Mouse (Mus musculus): ENCODE data around the gene Vapb.

The Vapb gene

DNA sequence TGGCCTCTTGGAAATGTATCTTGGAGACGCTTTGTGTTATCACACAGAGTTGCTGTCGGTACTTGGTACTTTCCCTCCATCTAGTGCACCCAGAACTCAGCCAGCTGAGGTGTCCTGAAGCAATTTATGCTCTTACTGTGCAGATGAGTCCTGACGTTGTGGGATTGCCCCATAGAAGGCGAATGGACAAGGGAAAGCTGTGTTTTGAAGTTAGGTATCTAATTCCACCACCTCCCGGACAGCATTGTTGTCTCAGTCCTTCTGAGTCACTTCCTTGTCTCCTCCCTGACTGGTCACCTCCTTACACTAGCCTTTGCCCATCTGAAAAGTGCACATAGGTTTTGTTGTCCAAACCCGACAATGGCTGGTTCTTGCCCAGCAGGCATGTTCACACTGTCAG, 47.6 kb downstream of the Vapb start:
- in situ Hi-C loops (cut with MboI; ENCODE audit: unreplicated experiment in 2 of 2): no loop called here

DNA sequence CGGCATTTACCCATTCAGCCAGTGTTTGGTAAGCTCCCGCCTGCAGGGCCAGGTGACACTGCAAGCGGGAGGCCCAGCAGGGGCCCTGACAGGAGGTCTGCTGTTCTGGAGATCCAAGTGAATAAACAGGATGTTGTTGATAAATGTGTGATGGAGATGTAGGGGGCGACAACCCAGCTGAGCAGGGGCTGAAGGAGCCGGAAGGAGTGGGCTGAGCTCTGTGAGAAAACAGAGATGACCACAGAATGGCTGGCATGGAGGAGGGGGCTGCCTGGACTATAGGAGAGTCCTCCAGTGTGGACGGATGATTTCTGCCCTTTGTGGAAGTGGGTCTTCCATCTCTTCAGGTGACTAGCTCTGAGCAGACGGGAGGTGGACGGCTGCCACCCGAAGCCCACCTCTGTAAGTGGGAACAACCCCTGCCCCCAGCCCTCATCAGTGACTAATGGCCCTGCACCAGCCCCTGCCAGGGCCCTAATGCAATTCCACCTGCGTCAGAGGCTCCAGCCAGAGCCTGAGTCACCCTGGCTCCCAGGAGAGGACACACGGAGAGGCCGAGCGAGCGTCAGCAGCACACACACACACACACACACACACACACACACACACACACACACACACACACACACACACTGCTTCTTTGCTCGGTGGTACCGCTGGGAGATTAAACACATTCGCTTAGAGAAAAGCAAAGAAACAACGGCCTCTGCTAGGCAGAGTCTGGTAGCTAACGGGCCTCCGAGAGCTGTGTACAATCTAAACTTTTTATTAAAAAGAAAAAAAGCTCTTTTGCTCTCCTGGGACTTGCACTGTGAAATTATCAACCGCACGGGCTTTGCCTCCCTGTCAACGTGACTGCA, 52.9 kb downstream of the Vapb start:
- in situ Hi-C loops (cut with MboI; ENCODE audit: unreplicated experiment in 2 of 2): no loop called here

DNA sequence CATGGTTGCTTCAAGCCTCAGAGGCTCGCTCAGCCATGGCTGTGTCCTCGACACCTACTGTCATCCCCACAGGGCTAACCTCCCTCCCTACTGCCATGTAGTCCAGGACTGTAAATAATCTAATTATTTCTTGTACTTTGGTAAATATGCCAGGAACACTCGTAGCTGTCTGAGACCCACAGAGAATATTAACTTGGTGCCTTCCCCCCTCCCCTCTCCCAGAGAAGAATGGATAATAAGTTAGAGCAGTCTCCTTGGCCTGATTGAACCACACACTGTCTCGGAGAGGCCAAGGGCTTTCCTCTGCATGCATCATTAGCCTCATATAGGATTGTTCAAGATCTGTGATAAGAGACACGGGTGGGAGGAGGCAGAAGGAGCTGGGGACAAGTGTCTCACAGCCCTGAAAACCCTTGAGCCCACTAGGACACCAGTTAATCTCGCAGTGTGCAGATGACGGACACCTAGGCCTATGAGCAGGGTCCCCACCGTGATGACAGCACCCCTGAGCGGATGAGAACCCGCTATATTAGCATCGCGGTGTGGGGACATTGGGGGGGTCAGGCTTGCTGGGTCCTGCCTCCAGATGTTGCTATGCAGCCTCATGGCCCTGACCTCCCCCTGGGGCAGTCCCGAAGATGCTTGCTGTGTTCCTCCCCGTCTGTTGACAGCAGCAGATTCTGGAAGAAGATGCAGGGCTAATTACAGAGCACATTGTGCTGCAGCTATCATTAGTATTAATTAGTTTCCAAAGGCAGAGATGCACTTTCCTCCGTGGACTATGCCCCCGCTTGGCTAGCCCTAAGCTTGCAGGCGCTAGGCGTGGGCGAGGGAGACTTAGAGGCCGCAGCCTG, 54.8 kb downstream of the Vapb start:
- in situ Hi-C loops (cut with MboI; ENCODE audit: unreplicated experiment in 2 of 2): no loop called here

DNA sequence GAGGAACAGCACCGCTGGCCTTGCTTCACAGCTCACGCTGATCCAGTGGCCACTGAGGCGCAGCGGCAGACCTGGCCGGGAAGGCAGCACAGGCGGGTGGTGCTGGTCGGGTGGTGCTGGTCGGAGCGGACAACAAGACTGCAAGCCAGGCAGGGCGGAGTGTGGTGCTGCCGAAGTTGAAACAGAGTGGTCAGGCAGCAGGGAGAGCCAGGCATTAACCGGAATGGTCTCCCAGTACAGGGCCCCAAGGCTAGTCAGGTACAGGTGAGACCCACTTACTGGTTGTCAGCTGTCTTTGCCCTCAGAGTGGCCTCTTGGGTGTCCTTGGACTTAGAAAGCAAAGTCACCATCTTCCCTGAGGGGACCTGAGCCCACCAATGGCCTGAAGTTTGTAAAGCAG, 56.7 kb downstream of the Vapb start:
- in situ Hi-C loops (cut with MboI; ENCODE audit: unreplicated experiment in 2 of 2): no loop called here

DNA sequence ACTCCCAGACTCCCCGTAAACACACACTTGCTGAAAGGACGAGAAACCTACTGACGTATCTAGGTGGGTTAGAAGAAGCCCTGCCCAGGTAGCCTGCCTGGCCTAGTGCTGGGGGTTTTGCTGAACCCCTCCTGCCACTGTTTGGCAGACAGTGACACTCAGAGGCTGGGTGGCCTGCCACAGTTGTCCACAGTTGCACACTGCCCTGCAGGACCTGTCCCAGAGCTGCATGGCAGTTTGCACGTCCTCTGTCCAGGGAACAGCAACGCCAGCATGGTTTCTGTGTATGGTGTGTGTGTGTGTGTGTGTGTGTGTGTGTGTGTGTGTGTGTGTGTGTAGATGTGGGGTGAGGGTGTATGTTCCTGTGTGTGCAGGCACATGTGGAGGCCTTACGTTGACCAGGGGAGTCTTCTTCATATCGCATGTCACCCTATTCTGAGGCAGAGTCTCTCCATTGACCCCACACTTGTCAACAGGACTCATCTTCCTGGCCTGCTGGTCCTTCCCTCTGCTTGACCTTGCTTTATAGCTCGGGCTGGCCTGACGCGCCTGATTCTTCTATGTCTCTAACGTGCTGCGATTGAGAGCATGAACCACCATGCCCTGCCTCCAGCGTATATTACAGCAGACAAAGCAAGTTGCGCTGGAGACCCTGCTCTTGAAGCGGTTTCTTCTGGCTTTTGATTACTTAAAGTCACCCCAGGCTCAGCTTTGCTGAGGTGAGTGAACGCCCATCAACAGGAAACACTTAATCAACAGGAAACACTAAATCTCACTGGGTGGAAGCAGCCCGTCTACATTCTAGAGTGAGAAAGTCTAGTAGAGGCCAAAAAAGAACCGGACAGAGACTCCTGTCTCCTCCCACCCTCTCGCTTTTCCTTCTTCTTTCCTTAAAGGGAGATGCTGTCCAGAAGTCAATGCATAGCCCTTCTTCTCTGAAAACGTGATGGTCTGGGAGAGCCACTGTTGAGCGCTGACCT, 57.5 kb downstream of the Vapb start:
- in situ Hi-C loops (cut with MboI; ENCODE audit: unreplicated experiment in 2 of 2): no loop called here

DNA sequence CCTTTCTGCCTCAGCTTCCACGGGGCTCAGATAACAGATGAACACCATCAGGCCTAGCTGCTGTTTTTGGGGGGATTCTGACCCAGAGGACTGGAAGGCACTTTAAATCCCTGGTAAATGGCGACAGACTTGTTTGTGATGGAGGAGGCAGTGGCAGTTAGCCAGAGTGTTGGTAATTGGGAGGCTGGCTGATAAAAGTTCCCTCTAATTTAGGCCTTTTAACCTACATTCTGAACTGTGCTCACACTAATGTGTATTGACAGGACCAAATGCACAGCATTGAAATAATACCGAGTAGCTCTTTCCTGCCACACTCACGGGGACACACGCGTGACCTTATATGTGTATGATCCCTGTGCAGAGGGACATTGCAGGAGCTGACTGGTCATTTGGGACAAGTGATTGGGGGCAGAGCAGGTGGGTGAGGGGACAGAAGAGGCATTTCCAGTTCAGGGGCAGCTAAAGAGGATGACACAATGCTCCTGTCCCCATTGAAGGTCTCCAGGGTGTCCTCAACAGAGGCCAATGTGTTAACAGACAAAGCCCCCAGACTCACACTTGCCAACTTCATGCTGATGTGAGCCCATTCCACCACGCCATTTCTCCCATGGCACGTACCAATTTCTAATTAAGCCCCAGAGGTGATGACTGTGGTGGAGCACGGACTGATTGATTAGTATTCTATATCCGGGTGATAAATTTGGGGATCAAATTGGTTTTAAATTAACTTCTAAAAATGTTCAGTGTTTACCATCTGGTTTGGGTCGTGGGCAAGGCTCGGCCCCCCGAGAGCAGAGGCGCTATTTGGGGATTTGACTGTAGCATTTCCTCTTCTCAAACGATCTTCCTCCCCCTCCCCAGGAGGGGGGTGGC, 58.7 kb downstream of the Vapb start:
- in situ Hi-C loops (cut with MboI; ENCODE audit: unreplicated experiment in 2 of 2): no loop called here

DNA sequence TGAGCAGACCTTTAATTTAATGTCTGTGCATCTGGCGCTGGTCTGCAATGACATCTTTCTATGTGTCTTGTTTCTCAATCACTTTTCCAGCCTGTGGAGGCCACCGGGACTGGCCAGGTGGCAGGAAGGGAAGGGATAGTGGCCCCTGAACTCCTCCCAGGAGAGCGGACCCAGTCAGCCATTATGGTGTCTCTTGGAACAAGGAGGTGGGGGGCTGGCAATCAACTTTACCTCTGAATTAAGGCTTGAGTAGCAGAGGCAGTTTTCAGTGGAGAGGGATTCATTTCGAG, 59.3 kb downstream of the Vapb start:
- in situ Hi-C loops (cut with MboI; ENCODE audit: unreplicated experiment in 2 of 2): no loop called here

DNA sequence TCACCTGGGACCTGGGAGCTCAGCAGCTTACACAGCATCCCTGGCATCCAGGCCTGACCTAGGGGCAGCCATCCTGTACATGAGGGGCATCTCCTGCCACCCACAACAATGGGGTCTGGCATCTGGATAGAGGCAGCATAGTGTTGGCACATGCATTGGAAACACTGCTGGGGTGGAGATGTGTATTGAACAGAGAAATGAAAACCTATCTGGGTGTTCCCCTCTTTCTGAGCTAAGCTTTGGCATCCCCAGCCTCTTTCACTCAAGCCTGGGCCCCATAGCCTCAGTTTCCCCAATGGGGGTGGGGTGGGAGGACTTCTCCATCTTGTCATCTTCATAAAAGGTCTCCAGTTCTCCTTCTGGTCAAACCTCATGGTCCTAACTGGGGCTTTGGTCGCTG, 62.2 kb downstream of the Vapb start:
- in situ Hi-C loops (cut with MboI; ENCODE audit: unreplicated experiment in 2 of 2): no loop called here

DNA sequence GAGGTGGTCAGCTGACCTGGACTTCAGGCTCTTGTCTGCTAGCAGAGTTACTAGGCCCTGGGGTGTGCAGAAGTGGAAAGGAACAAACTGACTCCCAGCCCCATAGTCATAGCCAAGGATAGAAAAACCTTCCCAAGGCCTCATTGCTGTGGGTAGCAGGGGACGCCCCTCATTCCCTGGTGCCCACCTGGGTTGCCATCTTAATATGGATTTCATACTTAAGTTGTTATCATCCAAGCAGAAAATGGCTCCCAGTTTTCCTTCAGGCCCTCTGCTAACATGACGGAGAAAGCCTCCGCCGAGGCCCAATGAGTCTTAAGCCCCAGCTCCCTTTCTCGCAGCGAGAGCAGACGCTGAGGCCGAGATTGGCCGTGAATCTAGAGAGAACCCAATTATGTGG, 63.3 kb downstream of the Vapb start:
- in situ Hi-C loops (cut with MboI; ENCODE audit: unreplicated experiment in 2 of 2): no loop called here

DNA sequence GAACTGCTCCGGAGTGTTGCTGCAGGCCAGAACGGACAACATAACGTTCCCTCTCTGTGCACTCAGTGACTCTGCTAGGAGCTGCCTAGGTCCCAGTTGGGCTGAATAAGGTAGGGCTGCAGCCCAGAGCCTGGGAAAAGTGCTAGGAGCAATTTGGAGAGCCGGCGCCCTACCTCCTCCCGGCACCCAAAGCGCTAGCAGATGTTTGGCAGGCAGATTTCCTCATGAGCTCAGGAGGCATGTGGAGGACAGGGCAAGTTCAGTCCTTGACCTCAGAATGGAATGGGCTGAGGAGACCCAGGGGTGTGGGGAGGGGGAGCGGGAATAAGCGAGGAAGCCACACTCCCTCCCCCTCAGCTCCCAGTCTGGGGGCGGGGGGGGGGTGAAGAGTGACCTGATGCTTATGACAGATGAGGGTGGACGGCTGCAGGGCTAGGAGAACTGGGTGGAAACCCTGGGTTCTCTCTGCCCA, 64.1 kb downstream of the Vapb start:
- in situ Hi-C loops (cut with MboI; ENCODE audit: unreplicated experiment in 2 of 2): no loop called here

DNA sequence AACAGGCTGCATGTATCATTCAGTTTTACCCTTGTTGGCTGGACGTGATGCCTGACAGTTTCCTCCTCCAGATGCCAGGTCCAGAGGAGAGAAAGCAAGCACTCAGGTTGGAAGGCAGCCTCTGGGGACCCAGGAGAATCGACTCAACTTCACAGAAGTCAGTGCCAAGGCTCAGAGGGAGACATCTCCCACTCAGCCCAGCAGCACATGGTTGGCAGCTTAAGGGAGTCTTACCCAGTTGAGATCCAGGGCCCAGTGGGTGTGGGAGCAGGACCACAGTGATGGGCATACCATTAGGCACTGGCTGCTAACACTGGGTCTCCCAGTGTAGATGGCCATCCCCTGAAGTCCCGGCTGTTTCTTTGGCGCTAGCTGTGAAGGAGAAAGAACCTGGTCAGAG, 64.9 kb downstream of the Vapb start:
- in situ Hi-C loops (cut with MboI; ENCODE audit: unreplicated experiment in 2 of 2): no loop called here

DNA sequence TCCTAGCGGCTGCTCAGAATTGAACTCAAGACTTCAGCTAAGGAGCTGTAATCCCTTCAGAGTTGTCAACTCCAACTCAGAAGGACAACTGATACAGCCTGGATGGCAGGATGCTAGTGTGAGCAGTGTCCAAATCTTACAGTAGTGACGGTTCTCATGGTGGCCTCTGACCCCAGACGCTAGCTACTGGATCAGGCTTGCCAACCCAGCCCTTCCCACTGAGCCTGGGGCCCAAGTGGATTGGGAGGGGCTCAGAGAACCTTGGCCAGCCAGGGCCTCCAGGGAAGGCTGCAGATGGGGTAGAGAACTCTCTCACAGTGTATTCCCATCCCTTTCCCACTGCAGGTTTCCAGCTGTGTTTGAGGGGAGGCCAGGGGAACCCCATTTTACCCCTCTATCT, 65.6 kb downstream of the Vapb start:
- in situ Hi-C loops (cut with MboI; ENCODE audit: unreplicated experiment in 2 of 2): no loop called here

DNA sequence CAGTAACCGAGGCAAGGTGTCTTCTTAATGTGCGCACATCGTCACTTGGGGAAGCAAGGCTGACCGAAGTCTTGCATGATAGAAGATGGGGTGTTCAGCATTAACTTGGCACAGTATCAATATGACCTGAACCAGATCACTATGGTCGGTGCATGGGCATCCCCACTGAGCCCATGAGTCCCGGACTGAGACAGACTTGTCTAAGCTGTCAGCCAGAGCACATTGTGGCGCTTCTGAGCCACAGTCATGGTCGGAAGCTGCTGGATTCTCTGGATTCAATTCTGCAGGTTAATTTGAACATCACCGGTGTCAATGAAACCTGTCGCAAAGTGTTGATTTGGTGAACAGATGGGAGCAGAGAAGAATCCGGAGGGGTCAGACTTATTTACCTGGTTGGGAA, 66.5 kb downstream of the Vapb start:
- in situ Hi-C loops (cut with MboI; ENCODE audit: unreplicated experiment in 2 of 2): no loop called here

DNA sequence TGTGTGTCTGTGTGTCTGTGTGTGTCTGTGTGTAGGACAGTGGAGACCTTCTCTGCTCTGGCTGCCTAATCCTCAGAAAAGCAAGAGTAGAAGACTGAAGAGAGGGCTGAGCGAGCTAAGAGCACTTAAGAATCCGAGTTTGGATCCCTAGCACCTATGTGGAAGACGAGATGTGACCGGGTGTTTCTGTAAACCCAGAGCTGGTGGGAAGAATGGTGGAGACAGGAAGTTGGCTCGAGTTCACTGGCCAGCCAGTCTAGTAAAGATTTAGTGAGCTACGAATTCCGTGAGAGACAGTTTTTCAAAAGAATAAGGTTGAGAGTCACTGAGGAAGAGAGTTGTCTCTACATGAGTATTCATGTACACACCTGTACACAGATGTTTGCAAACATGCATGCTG, 69.3 kb downstream of the Vapb start:
- in situ Hi-C loops (cut with MboI; ENCODE audit: unreplicated experiment in 2 of 2): no loop called here

DNA sequence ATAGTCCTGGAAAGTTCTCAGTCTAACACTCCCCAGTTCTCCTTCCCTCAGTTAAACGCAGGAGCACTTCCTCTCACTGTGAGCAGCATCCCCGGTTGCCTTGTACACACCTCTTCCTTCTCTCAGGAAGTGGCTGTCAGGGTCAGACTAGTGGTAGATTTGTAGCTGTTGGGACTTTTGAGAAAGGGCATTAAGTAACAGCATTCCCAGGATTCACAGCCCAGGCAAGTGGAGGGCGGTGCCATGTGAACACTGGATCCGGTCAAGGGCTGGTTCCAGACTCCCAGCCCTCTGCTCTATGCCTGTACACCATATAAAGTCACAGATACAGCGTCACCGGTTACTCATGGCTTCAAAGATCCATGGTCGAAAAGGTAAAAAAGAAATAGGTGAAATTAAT, 71.6 kb downstream of the Vapb start:
- in situ Hi-C loops (cut with MboI; ENCODE audit: unreplicated experiment in 2 of 2): no loop called here

DNA sequence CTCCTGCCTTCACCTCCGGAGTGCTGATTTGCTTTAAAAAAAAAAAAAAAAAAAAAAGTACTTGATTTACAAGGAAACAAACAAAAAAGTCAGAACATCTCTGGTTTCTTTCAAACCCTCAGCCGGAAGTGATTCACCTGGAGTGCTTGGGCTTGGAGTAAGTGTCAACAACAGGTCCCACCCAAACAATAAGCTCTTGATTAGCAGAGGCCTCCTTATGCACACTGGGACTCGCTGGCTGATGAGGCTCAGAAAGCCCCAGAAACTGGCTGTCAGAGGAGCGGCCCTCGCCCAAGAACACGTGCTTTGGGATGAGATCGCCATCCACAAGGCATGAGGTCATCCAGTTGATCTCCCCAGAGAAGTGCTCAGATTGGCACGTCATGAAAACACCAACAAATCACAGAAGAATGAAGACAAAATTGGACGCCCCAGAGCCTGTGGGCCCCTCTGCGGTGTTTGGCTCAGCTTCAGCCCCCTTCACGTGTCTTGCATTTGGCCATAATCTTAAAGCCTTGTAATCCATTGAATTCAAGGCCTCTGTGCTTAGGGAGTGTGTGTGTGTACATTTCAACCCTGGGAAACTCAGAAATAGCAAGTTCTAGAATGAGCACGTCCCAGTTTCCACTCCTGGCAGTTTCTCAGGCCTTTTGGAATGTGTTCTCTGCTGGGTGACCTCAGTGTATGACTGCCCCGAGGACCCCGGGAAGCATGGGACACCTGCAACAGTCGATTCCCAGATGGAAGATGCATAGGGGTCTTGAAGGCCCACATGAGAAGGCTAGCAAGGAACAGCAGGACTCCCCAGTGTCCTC, 72.9 kb downstream of the Vapb start:
- in situ Hi-C loops (cut with MboI; ENCODE audit: unreplicated experiment in 2 of 2): no loop called here

DNA sequence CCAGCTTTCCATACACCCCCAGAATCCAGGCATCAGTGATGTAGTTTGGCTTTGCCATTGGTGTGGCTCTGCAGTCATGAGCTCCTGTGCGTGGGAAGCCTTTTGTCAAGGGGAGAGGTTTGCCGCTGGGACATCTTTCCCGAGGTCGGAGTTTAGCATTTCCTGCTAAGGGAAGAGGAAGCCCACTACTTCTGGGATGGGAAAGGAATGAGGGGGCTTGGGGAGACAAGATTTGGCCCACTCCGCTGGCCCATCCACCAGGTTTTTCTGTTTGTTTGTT, 73.5 kb downstream of the Vapb start:
- in situ Hi-C loops (cut with MboI; ENCODE audit: unreplicated experiment in 2 of 2): no loop called here

DNA sequence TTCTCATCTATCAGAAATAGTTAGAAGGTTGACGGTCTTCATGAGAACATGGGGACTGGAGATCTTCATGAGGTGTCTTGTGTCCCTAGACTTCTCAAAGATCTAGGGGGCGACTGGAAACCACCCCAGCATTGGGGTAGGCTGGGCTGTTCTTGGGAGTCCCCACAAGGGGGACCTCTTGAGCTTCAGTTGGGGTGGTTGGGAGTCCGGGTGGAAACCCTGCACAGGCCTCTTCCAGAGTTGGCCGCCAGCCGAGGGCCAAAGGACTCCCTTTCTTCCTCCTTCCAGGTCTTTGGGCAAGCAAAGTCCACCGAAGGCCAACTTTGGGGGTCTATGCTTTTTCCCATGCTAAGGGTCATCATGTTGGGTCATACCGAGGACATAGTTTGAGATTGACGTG, 74.5 kb downstream of the Vapb start:
- in situ Hi-C loops (cut with MboI; ENCODE audit: unreplicated experiment in 2 of 2): no loop called here

DNA sequence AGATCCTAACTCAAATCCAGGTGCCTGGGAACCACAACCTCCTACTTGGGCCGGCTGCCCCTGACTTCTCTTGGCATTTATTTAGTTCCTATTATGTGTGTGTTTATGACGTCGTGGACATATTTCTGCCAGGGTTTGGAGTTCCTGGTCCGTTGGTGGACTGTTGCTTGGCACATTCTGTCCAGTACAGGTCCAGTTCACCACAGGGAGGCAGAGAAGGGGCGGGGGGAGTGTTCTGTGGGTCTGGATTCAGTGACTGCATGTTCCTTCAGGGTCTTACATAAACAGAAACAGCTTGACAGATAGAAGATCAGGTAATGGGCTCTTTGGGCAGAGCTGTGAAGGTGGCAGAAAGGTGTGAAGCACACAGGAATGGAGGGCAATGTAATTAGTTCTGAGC, 75.8 kb downstream of the Vapb start:
- in situ Hi-C loops (cut with MboI; ENCODE audit: unreplicated experiment in 2 of 2): no loop called here

Measured in v-Abl transformed pro-B cells (cell line).